Mouse (Mus musculus): Measurements from ENCODE around the gene Ifitm1.
A peak's percentile ranks its signal among the peaks of the same experiment; 100 is the strongest.

Ifitm1 gene

DNA sequence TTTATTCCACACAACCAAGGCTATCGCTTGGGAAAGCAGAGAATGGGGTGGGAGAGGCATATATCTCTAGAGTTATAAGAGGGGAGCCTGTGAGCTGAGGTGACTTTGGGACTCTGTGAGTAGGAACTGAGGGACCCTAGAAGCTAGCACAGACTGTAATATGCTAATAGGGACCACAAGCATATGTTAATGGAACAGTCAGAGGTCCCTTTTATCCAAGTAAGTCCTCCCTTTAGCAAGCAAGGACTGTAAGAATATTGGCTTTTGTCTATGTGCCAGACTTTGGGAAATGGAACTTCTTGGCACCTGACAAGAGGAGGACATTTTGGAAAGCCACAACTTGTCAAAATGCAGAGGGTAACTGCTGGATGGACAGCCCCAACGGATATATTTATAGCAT lies 28.1 kb upstream of the Ifitm1 start:
- H3K36me3 ChIP-seq (ENCODE audit: insufficient read depth, low read length): peaks cover 12% of the 10 kb centered on the region
- peaks cover 76% of the 10 kb centered on the region for H3K4me1 ChIP-seq (replicated peaks; ENCODE audit: low read depth, low read length)
- TF ChIP-seq CTCF (conservative IDR thresholded peaks at IDR 0.05; ENCODE audit: low read length) (no peak), NANOG (IDR thresholded peaks at IDR 0.05; ENCODE audit: borderline replicate concordance, low read length) (no peak), POU5F1 (IDR thresholded peaks at IDR 0.05; ENCODE audit: borderline replicate concordance, low read length) (no peak; the same call in 1 of the 2 replicates)
- H3K27me3 ChIP-seq (ENCODE audit: insufficient read depth, low read length): 0 out of 2 replicates have a peak, but pooled peaks cover 4% of the 10 kb centered on the region
- no peaks in the 10 kb centered on the region for H3K9me3 ChIP-seq (ENCODE audit: low read length)
- H3K4me3 ChIP-seq (replicated peaks; ENCODE audit: low read length): peak overlapping the region; percentile 62

DNA sequence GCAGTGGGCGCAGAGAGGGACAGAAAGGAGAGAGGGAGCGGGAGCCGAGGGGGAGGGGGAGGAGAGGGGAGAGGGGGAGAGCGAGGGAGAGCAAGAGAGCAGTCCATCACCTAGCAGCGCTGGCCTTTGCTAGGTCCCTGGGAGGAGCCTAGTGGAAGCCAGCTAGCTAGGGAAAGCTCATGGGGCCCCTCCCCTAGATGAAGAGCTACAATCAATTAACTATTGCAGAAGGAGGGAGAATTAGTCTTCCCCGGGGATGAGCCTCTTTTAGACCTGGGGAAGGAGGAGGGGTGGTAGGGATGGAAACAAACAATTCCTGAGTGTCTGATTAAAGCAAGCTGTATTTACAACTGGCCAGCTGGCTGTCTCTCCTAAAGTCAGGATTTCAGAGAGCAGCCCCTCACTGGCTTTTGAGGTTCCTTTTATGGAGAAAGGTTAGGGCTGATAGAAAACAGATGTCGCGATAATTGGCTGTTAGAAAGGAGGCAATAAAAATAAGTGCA lies 27.3 kb upstream of the Ifitm1 start:
- H3K9me3 ChIP-seq (ENCODE audit: low read length): no peaks in the 10 kb centered on the region
- no peaks in the 10 kb centered on the region for H3K27me3 ChIP-seq (ENCODE audit: insufficient read depth, low read length)
- TF ChIP-seq POU5F1 (IDR thresholded peaks at IDR 0.05; ENCODE audit: borderline replicate concordance, low read length) (no peak), NANOG (IDR thresholded peaks at IDR 0.05; ENCODE audit: borderline replicate concordance, low read length) (no peak), CTCF (conservative IDR thresholded peaks at IDR 0.05; ENCODE audit: low read length) (no peak)
- H3K4me3 ChIP-seq (replicated peaks; ENCODE audit: low read length): peak overlapping the region; percentile 62
- peaks cover 83% of the 10 kb centered on the region for H3K4me1 ChIP-seq (replicated peaks; ENCODE audit: low read depth, low read length)
- peaks cover 18% of the 10 kb centered on the region for H3K36me3 ChIP-seq (ENCODE audit: insufficient read depth, low read length)

- H3K4me3 ChIP-seq (replicated peaks; ENCODE audit: low read length): peak within 1 kb of the TSS; percentile 80
- peaks cover 88% of the 10 kb centered on the region for H3K4me1 ChIP-seq (replicated peaks; ENCODE audit: low read depth, low read length)
- H3K9me3 ChIP-seq (ENCODE audit: low read length): no peaks in the 10 kb centered on the region
- peaks cover 35% of the 10 kb centered on the region for H3K36me3 ChIP-seq (ENCODE audit: insufficient read depth, low read length)
- TF ChIP-seq CTCF (conservative IDR thresholded peaks at IDR 0.05; ENCODE audit: low read length): peak; percentile 81
- no peak for TF ChIP-seq POU5F1 (IDR thresholded peaks at IDR 0.05; ENCODE audit: borderline replicate concordance, low read length)
- H3K27me3 ChIP-seq (ENCODE audit: insufficient read depth, low read length): no peaks in the 10 kb centered on the region
These were observed 25.6 kb upstream of the Ifitm1 start, which contains the start of gene Pgghg for GRCm38 (mm10) chr7:140941222-140942051. Gene Pgghg, plus strand, starts transcription at chr7:140941391.

- TF ChIP-seq NANOG (IDR thresholded peaks at IDR 0.05; ENCODE audit: borderline replicate concordance, low read length): no peak
- no peak for TF ChIP-seq CTCF (conservative IDR thresholded peaks at IDR 0.05; ENCODE audit: low read length)
- TF ChIP-seq POU5F1 (IDR thresholded peaks at IDR 0.05; ENCODE audit: borderline replicate concordance, low read length): no peak
- peaks cover 87% of the 10 kb centered on the region for H3K4me1 ChIP-seq (replicated peaks; ENCODE audit: low read depth, low read length)
These were observed 24.7 kb upstream of the Ifitm1 start for GRCm38 (mm10) chr7:140942341-140942740.

DNA sequence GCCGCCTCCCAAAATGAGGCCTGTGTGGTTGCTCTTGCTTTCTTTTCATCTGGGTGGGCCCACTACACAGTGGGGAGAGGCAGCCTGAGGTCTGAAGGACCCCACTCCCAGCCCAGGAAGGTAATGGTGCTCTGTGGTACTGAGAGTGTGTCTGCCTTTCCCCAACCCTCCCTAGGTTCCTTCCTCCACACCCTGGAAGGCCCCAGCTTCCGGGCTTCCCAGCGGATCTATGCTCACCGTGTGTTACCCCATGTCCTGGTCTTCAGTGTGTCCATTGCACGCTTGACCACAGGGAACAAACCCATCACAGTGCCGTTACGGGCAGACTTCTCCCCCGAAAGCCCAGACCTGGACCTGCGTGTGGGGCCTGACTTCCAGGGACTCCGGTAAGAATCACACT lies 24.2 kb upstream of the Ifitm1 start:
- H3K36me3 ChIP-seq (ENCODE audit: insufficient read depth, low read length): peaks cover 49% of the 10 kb centered on the region

More at GRCm38 (mm10) chr7:140942341-140942740, 24.7 kb upstream of the Ifitm1 start:
- H3K4me3 ChIP-seq (replicated peaks; ENCODE audit: low read length): peak overlapping the region; percentile 80
- no peaks in the 10 kb centered on the region for H3K9me3 ChIP-seq (ENCODE audit: low read length)
- peaks cover 44% of the 10 kb centered on the region for H3K36me3 ChIP-seq (ENCODE audit: insufficient read depth, low read length)
- H3K27me3 ChIP-seq (ENCODE audit: insufficient read depth, low read length): no peaks in the 10 kb centered on the region

DNA sequence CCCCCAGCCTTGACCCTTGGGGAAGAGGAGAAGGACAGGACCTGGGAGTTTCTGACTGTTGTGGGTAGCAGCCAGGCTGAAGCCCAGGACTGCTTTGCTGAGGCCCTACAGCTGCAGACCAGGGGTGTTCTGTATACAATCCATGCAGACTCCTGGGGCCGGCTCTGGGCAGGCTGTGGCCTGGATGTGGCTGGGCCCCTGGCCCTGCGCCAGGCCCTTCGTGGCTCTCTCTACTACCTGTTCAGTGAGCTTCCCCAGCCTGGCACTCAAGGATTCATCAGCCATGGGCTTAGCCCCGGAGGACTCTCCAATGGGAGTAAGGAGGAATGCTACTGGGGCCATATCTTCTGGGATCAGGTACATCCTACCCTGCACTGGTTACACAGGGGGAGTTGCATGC lies 23.7 kb upstream of the Ifitm1 start:
- Histone ChIP-seq H3K4me1 (replicated peaks; ENCODE audit: low read depth, low read length) (peaks cover 87% of the 10 kb centered on the region), H3K36me3 (ENCODE audit: insufficient read depth, low read length) (peaks cover 55% of the 10 kb centered on the region), H3K27me3 (ENCODE audit: insufficient read depth, low read length) (no peaks in the 10 kb centered on the region), H3K9me3 (ENCODE audit: low read length) (no peaks in the 10 kb centered on the region), H3K4me3 (replicated peaks; ENCODE audit: low read length) (peak overlapping the region; percentile 80)
- no peak for TF ChIP-seq POU5F1 (IDR thresholded peaks at IDR 0.05; ENCODE audit: borderline replicate concordance, low read length)
- TF ChIP-seq CTCF (conservative IDR thresholded peaks at IDR 0.05; ENCODE audit: low read length): no peak
- no peak for TF ChIP-seq NANOG (IDR thresholded peaks at IDR 0.05; ENCODE audit: borderline replicate concordance, low read length)

More for the DNA sequence above, 24.2 kb upstream of the Ifitm1 start:
- Histone ChIP-seq H3K9me3 (ENCODE audit: low read length) (no peaks in the 10 kb centered on the region), H3K4me1 (replicated peaks; ENCODE audit: low read depth, low read length) (peaks cover 86% of the 10 kb centered on the region), H3K4me3 (replicated peaks; ENCODE audit: low read length) (peak overlapping the region; percentile 80), H3K27me3 (ENCODE audit: insufficient read depth, low read length) (no peaks in the 10 kb centered on the region)
- TF ChIP-seq CTCF (conservative IDR thresholded peaks at IDR 0.05; ENCODE audit: low read length) (no peak), NANOG (IDR thresholded peaks at IDR 0.05; ENCODE audit: borderline replicate concordance, low read length) (no peak), POU5F1 (IDR thresholded peaks at IDR 0.05; ENCODE audit: borderline replicate concordance, low read length) (no peak)

- Histone ChIP-seq H3K36me3 (ENCODE audit: insufficient read depth, low read length) (peaks cover 63% of the 10 kb centered on the region), H3K4me1 (replicated peaks; ENCODE audit: low read depth, low read length) (peaks cover 87% of the 10 kb centered on the region), H3K27me3 (ENCODE audit: insufficient read depth, low read length) (no peaks in the 10 kb centered on the region), H3K4me3 (replicated peaks; ENCODE audit: low read length) (no peak overlapping the region), H3K9me3 (ENCODE audit: low read length) (no peaks in the 10 kb centered on the region)
- TF ChIP-seq CTCF (conservative IDR thresholded peaks at IDR 0.05; ENCODE audit: low read length): no peak
- no peak for TF ChIP-seq POU5F1 (IDR thresholded peaks at IDR 0.05; ENCODE audit: borderline replicate concordance, low read length)
- TF ChIP-seq NANOG (IDR thresholded peaks at IDR 0.05; ENCODE audit: borderline replicate concordance, low read length): no peak
These were observed 22.8 kb upstream of the Ifitm1 start for GRCm38 (mm10) chr7:140944236-140944635.

GRCm38 (mm10) chr7:140945247-140945646 lies 21.8 kb upstream of the Ifitm1 start:
- no peak overlapping the region for H3K4me3 ChIP-seq (replicated peaks; ENCODE audit: low read length)
- no peaks in the 10 kb centered on the region for H3K27me3 ChIP-seq (ENCODE audit: insufficient read depth, low read length)
- H3K36me3 ChIP-seq (ENCODE audit: insufficient read depth, low read length): peaks cover 74% of the 10 kb centered on the region
- peaks cover 87% of the 10 kb centered on the region for H3K4me1 ChIP-seq (replicated peaks; ENCODE audit: low read depth, low read length)
- no peak for TF ChIP-seq CTCF (conservative IDR thresholded peaks at IDR 0.05; ENCODE audit: low read length)
- TF ChIP-seq POU5F1 (IDR thresholded peaks at IDR 0.05; ENCODE audit: borderline replicate concordance, low read length): no peak
- no peak for TF ChIP-seq NANOG (IDR thresholded peaks at IDR 0.05; ENCODE audit: borderline replicate concordance, low read length)
- no peaks in the 10 kb centered on the region for H3K9me3 ChIP-seq (ENCODE audit: low read length)

Data from E14TG2a.4 (cell line).